ENCODE assay signal across 19 mouse cellular contexts in the genomic region with DNA sequence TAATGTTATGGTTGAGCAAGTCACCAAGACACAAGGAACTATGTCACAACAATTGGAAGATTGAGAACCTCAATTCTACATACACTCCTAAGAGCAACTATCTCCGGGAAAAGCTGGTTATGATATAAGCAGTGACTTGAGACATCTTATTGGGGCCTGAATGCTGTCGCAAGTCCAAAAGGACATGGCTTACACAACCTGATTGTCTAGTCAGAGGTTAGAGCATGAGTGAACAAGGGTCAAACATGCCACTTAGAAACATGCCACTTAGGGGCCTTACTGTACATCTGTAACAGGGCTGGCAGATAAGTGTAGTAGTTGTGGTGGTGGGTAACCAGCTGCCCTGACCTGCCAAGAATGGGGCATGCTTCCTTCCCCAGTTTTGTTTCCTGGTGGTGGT.
"Had no signal": no experiment of that assay in that cellular context is flagged by ENCODE, and none has a peak within 500 bp of the region (broad histone marks: within the 10 kb centered on the region; RNA-seq: fewer than 3 reads in every experiment).

No protein-coding gene starts in this region.

- H3K4me2 ChIP-seq: liver, embryonic 15.5 days; lung, embryonic 15.5 days; midbrain, embryonic 12.5 days; neural tube, embryonic 12.5 days; stomach, embryonic 15.5 days had no signal

- ATAC-seq: liver, postnatal 0 days; lung, postnatal 0 days; midbrain, embryonic 16.5 days had no signal

- DNase-seq: liver, postnatal 0 days; lung, adult 2 months; lung, postnatal 14 days; lung, postnatal 36 days; midbrain, embryonic 14.5 days; right cerebral cortex, postnatal 14 days; thymus, adult 2 months; thymus, postnatal 25 days; thymus, postnatal 4 days had no signal

- H3K27ac ChIP-seq: liver, embryonic 15.5 days; lung, embryonic 15.5 days; macrophage; midbrain, embryonic 12.5 days; neural tube, embryonic 12.5 days; stomach, embryonic 15.5 days; stomach, postnatal 0 days had no signal

- H3K9ac ChIP-seq: liver, embryonic 15.5 days; liver, postnatal 0 days; lung, embryonic 15.5 days; midbrain, embryonic 12.5 days; neural tube, embryonic 12.5 days; stomach, embryonic 15.5 days had no signal

- H3K27me3 ChIP-seq: liver, embryonic 15.5 days; lung, embryonic 15.5 days; midbrain, embryonic 12.5 days; neural tube, embryonic 12.5 days; stomach, embryonic 15.5 days had no signal

- H3K9me3 ChIP-seq: liver, embryonic 15.5 days; lung, embryonic 15.5 days; midbrain, embryonic 12.5 days; neural tube, embryonic 12.5 days; stomach, embryonic 15.5 days had no signal

- H3K36me3 ChIP-seq: liver, embryonic 15.5 days; lung, embryonic 15.5 days; midbrain, embryonic 12.5 days; neural tube, embryonic 12.5 days; stomach, embryonic 15.5 days had no signal

- H3K4me3 ChIP-seq: liver, embryonic 15.5 days; lung, embryonic 15.5 days; midbrain, embryonic 12.5 days; myocyte; neural tube, embryonic 12.5 days; stomach, embryonic 15.5 days had no signal

- H3K4me1 ChIP-seq: liver, embryonic 15.5 days; lung, embryonic 15.5 days; midbrain, embryonic 12.5 days; neural tube, embryonic 12.5 days; stomach, embryonic 15.5 days had no signal
